21 mouse cellular contexts compared by ENCODE assay signal in genomic region chr10:71104791-71105190, GRCm38 (mm10). TPM values are rescaled to one million over a fixed set of nuclear protein-coding genes. Genes with fewer than 3 reads are reported as not detected.
"Had no signal": no experiment of that assay in that cellular context is flagged by ENCODE, and none has a peak within 500 bp of the region (broad histone marks: within the 10 kb centered on the region; RNA-seq: fewer than 3 reads in every experiment).

No protein-coding gene starts in this region.

- ATAC-seq: liver, postnatal 0 days; midbrain, embryonic 13.5 days; midbrain, embryonic 16.5 days had no signal

- H3K4me2 ChIP-seq: kidney, embryonic 15.5 days; limb, embryonic 12.5 days; limb, embryonic 15.5 days; liver, embryonic 11.5 days; lung, embryonic 15.5 days; midbrain, embryonic 13.5 days had no signal

- H3K9me3 ChIP-seq: kidney, embryonic 15.5 days; limb, embryonic 15.5 days; lung, embryonic 15.5 days; midbrain, embryonic 10.5 days; midbrain, embryonic 13.5 days had no signal

- H3K4me3 ChIP-seq: kidney, embryonic 15.5 days; limb, embryonic 12.5 days; limb, embryonic 15.5 days; lung, embryonic 15.5 days; megakaryocyte, embryonic 14.5 days; midbrain, embryonic 10.5 days; midbrain, embryonic 13.5 days had no signal

- H3K36me3 ChIP-seq: kidney, embryonic 15.5 days; limb, embryonic 12.5 days; limb, embryonic 15.5 days; lung, embryonic 15.5 days; midbrain, embryonic 10.5 days; midbrain, embryonic 13.5 days had no signal

- H3K9ac ChIP-seq: kidney, embryonic 15.5 days; limb, embryonic 12.5 days; limb, embryonic 15.5 days; liver, embryonic 14.5 days; liver, postnatal 0 days; lung, embryonic 15.5 days; midbrain, embryonic 13.5 days had no signal

- H3K4me1 ChIP-seq: limb, embryonic 15.5 days; lung, embryonic 15.5 days; megakaryocyte, embryonic 14.5 days; midbrain, embryonic 10.5 days had no signal

- H3K27ac ChIP-seq: kidney, embryonic 15.5 days; limb, embryonic 12.5 days; limb, embryonic 15.5 days; liver, embryonic 14.5 days; lung, embryonic 15.5 days; midbrain, embryonic 10.5 days; midbrain, embryonic 13.5 days had no signal

- DNase-seq: kidney, adult 18-20 months; kidney, postnatal 10 days; kidney, postnatal 36 days; left cerebral cortex, postnatal 4 days; liver, postnatal 0 days; lung, postnatal 14 days; right cerebral cortex, adult 18-20 months; right cerebral cortex, postnatal 14 days; right cerebral cortex, postnatal 4 days; thymus, postnatal 25 days had no signal

- H3K27me3 ChIP-seq: kidney, embryonic 15.5 days; limb, embryonic 12.5 days; limb, embryonic 15.5 days; lung, embryonic 15.5 days; megakaryocyte, embryonic 14.5 days; midbrain, embryonic 13.5 days had no signal

RNA-seq across cellular contexts. Expression of gene Bicc1, which starts 54.7 kb away (rescaled TPM):
- total RNA-seq: monocyte, adult 5-6 weeks had no signal
